Mouse (Mus musculus) limb, embryonic 13.5 days (tissue): ENCODE data around the gene Endod1. TPM values are rescaled to one million over a fixed set of nuclear protein-coding genes. Genes with fewer than 3 reads are reported as not detected.
A peak's percentile ranks its signal among the peaks of the same experiment; 100 is the strongest.

Source experiments
- ATAC-seq: fragments of 200-750 bp; cut with Nextera tagmentation; 2 replicates; pipeline ENCODE4 v1.8.0; 2017; ENCODE audit warnings: low read depth, moderate number of reproducible peaks, moderate TSS enrichment; ENCODE audit not compliant: low FRiP score
- H3K27ac ChIP-seq: fragments of 300-500 bp; sonication (generic); 2 replicates; pipeline ENCODE4 v1.5.1; 2015; ENCODE audit warnings: inconsistent platforms, mild to moderate bottlenecking, moderate library complexity
- H3K27me3 ChIP-seq: fragments of 300-500 bp; sonication (generic); 2 replicates; pipeline ENCODE4 v1.6.1; 2015; ENCODE audit warnings: mild to moderate bottlenecking, inconsistent platforms
- H3K36me3 ChIP-seq: fragments of 300-500 bp; sonication (generic); 2 replicates; pipeline ENCODE4 v1.6.1; 2015; ENCODE audit warnings: inconsistent platforms, mild to moderate bottlenecking, moderate library complexity
- H3K4me1 ChIP-seq: fragments of 300-500 bp; sonication (generic); 2 replicates; pipeline ENCODE4 v1.6.1; 2015; ENCODE audit warnings: inconsistent platforms
- H3K4me2 ChIP-seq: fragments of 300-500 bp; sonication (generic); replicated peaks from 2 replicates; pipeline ENCODE4 v1.6.1; 2015; ENCODE audit warnings: inconsistent platforms, mild to moderate bottlenecking, moderate library complexity
- H3K4me3 ChIP-seq: fragments of 300-500 bp; sonication (generic); 2 replicates; pipeline ENCODE4 v1.5.1; 2015; ENCODE audit warnings: moderate library complexity, mild to moderate bottlenecking, inconsistent platforms
- H3K9ac ChIP-seq: fragments of 300-500 bp; sonication (generic); 2 replicates; pipeline ENCODE4 v1.6.1; 2015; ENCODE audit warnings: mild to moderate bottlenecking, inconsistent platforms
- H3K9me3 ChIP-seq: fragments of 300-500 bp; sonication (generic); 2 replicates; pipeline ENCODE4 v1.6.1; 2016; ENCODE audit warnings: inconsistent platforms
- WGBS: fragments of 180-500 bp; shearing (Covaris S2); methylation state at CpG from one replicate; pipeline ENCODE4 v1.1.7; 2015; 5-methylcytosine and 5-hydroxymethylcytosine counted together
- polyA plus RNA-seq: library from polyadenylated mRNA; unstranded; fragments of >200 nt; fragmentation: Nextera tagmentation; extraction: Ambion mirVana; gene quantifications from 2 replicates; pipeline ENCODE4 v1.2.1, GENCODE M21; 2015

The Endod1 gene
- polyA plus RNA-seq, 1 experiment from 2014 or later = 11.6 TPM

GRCm38 (mm10) chr9:14378151-14378550 lies 3.2 kb downstream of the Endod1 start:
- no peak for ATAC-seq
- Histone ChIP-seq H3K4me1 (peaks cover 14% of the 10 kb centered on the region), H3K4me2 (no peak overlapping the region), H3K27me3 (peaks cover 14% of the 10 kb centered on the region; the same call in 1 of the 2 replicates), H3K9me3 (no peaks in the 10 kb centered on the region), H3K9ac (no peak overlapping the region), H3K36me3 (no peaks in the 10 kb centered on the region), H3K27ac (no peak overlapping the region), H3K4me3 (no peak overlapping the region)
- WGBS = 94% methylated on average over 2 of the region's 2 CpGs

GRCm38 (mm10) chr9:14376149-14376548 lies 5.2 kb downstream of the Endod1 start:
- H3K27me3 ChIP-seq = peaks cover 7% of the 10 kb centered on the region; the same call in 1 of the 2 replicates
- H3K9ac ChIP-seq = no peak overlapping the region
- no peak overlapping the region for H3K4me2 ChIP-seq
- H3K9me3 ChIP-seq = no peaks in the 10 kb centered on the region
- 85% methylated on average over 4 of the region's 4 CpGs for WGBS
- no peak overlapping the region for H3K4me3 ChIP-seq
- peaks cover 9% of the 10 kb centered on the region for H3K4me1 ChIP-seq
- no peaks in the 10 kb centered on the region for H3K36me3 ChIP-seq
- no peak overlapping the region for H3K27ac ChIP-seq
- ATAC-seq = no peak

GRCm38 (mm10) chr9:14372440-14372839 lies 8.9 kb downstream of the Endod1 start:
- no peaks in the 10 kb centered on the region for H3K9me3 ChIP-seq

GRCm38 (mm10) chr9:14369271-14369670 lies 12.0 kb downstream of the Endod1 start:
- no peak overlapping the region for H3K4me2 ChIP-seq
- no peaks in the 10 kb centered on the region for H3K36me3 ChIP-seq
- no peak overlapping the region for H3K27ac ChIP-seq
- H3K4me3 ChIP-seq = no peak overlapping the region
- H3K9ac ChIP-seq = no peak overlapping the region
- no peaks in the 10 kb centered on the region for H3K9me3 ChIP-seq
- no peak for ATAC-seq
- H3K4me1 ChIP-seq = 0 out of 2 replicates have a peak, but pooled peaks cover 4% of the 10 kb centered on the region
- H3K27me3 ChIP-seq = no peaks in the 10 kb centered on the region

More at GRCm38 (mm10) chr9:14372440-14372839, 8.9 kb downstream of the Endod1 start:
- Histone ChIP-seq H3K4me3 (no peak overlapping the region), H3K4me1 (no peaks in the 10 kb centered on the region), H3K4me2 (no peak overlapping the region), H3K9ac (no peak overlapping the region), H3K27me3 (no peaks in the 10 kb centered on the region), H3K27ac (no peak overlapping the region), H3K36me3 (no peaks in the 10 kb centered on the region)
- no peak for ATAC-seq

- Histone ChIP-seq H3K4me2 (no peak overlapping the region), H3K4me3 (no peak overlapping the region), H3K9ac (no peak overlapping the region), H3K27ac (no peak overlapping the region), H3K9me3 (no peaks in the 10 kb centered on the region), H3K36me3 (no peaks in the 10 kb centered on the region), H3K27me3 (no peaks in the 10 kb centered on the region), H3K4me1 (0 out of 2 replicates have a peak, but pooled peaks cover 4% of the 10 kb centered on the region)
- ATAC-seq = no peak
- WGBS = 92% methylated on average over 4 of the region's 4 CpGs
Measured at GRCm38 (mm10) chr9:14367850-14368249, 13.5 kb downstream of the Endod1 start.

- Histone ChIP-seq H3K27ac (no peak overlapping the region), H3K9ac (no peak overlapping the region), H3K36me3 (no peaks in the 10 kb centered on the region), H3K4me1 (0 out of 2 replicates have a peak, but pooled peaks cover 4% of the 10 kb centered on the region), H3K4me3 (no peak overlapping the region), H3K4me2 (no peak overlapping the region), H3K9me3 (no peaks in the 10 kb centered on the region), H3K27me3 (no peaks in the 10 kb centered on the region)
- no peak for ATAC-seq
- WGBS = 50% methylated on average over 4 of the region's 4 CpGs
Measured at GRCm38 (mm10) chr9:14365481-14366125, 15.7 kb downstream of the Endod1 start.

GRCm38 (mm10) chr9:14364719-14365118 lies 16.6 kb downstream of the Endod1 start:
- Histone ChIP-seq H3K27me3 (no peaks in the 10 kb centered on the region), H3K4me1 (0 out of 2 replicates have a peak, but pooled peaks cover 4% of the 10 kb centered on the region), H3K36me3 (no peaks in the 10 kb centered on the region), H3K4me2 (no peak overlapping the region), H3K27ac (no peak overlapping the region), H3K9me3 (no peaks in the 10 kb centered on the region), H3K9ac (no peak overlapping the region), H3K4me3 (no peak overlapping the region)
- ATAC-seq = no peak
- WGBS = 97% methylated on average over 9 of the region's 9 CpGs

- no peaks in the 10 kb centered on the region for H3K9me3 ChIP-seq
- H3K36me3 ChIP-seq = no peaks in the 10 kb centered on the region
- H3K4me1 ChIP-seq = 0 out of 2 replicates have a peak, but pooled peaks cover 4% of the 10 kb centered on the region
- peak; percentile 40; the same call in 1 of the 2 replicates for ATAC-seq
- no peaks in the 10 kb centered on the region for H3K27me3 ChIP-seq
- 86% methylated on average over 6 of the region's 6 CpGs for WGBS
- H3K4me2 ChIP-seq = no peak overlapping the region
- H3K4me3 ChIP-seq = no peak overlapping the region
- no peak overlapping the region for H3K9ac ChIP-seq
- H3K27ac ChIP-seq = no peak overlapping the region
Measured at GRCm38 (mm10) chr9:14363540-14363939, 17.8 kb downstream of the Endod1 start.

GRCm38 (mm10) chr9:14362068-14362768 lies 19.1 kb downstream of the Endod1 start:
- Histone ChIP-seq H3K9ac (no peak overlapping the region), H3K36me3 (peaks cover 3% of the 10 kb centered on the region; the same call in 1 of the 2 replicates), H3K4me3 (no peak overlapping the region), H3K27me3 (no peaks in the 10 kb centered on the region), H3K4me2 (no peak overlapping the region), H3K27ac (no peak overlapping the region), H3K4me1 (0 out of 2 replicates have a peak, but pooled peaks cover 4% of the 10 kb centered on the region), H3K9me3 (no peaks in the 10 kb centered on the region)
- WGBS = 87% methylated on average over 8 of the region's 8 CpGs
- no peak for ATAC-seq

GRCm38 (mm10) chr9:14357033-14357432 lies 24.3 kb downstream of the Endod1 start:
- H3K9me3 ChIP-seq = no peaks in the 10 kb centered on the region
- H3K4me2 ChIP-seq = no peak overlapping the region
- H3K36me3 ChIP-seq = peaks cover 3% of the 10 kb centered on the region; the same call in 1 of the 2 replicates
- H3K9ac ChIP-seq = no peak overlapping the region
- no peak for ATAC-seq
- no peak overlapping the region for H3K4me3 ChIP-seq
- H3K27ac ChIP-seq = no peak overlapping the region
- 70% methylated on average over 4 of the region's 4 CpGs for WGBS
- no peaks in the 10 kb centered on the region for H3K27me3 ChIP-seq
- H3K4me1 ChIP-seq = no peaks in the 10 kb centered on the region

- Histone ChIP-seq H3K9ac (no peak overlapping the region), H3K4me3 (no peak overlapping the region), H3K4me1 (no peaks in the 10 kb centered on the region), H3K27me3 (no peaks in the 10 kb centered on the region), H3K4me2 (no peak overlapping the region), H3K9me3 (no peaks in the 10 kb centered on the region), H3K27ac (no peak overlapping the region), H3K36me3 (peaks cover 3% of the 10 kb centered on the region; the same call in 1 of the 2 replicates)
- 74% methylated on average over 6 of the region's 6 CpGs for WGBS
- no peak for ATAC-seq
Measured at GRCm38 (mm10) chr9:14354852-14355251, 26.5 kb downstream of the Endod1 start.

- no peak overlapping the region for H3K4me2 ChIP-seq
- no peak overlapping the region for H3K27ac ChIP-seq
- H3K27me3 ChIP-seq = no peaks in the 10 kb centered on the region
- no peak for ATAC-seq
- no peaks in the 10 kb centered on the region for H3K4me1 ChIP-seq
- peaks cover 2% of the 10 kb centered on the region; the same call in 1 of the 2 replicates for H3K36me3 ChIP-seq
- no peaks in the 10 kb centered on the region for H3K9me3 ChIP-seq
- 67% methylated on average over 1 of the region's 1 CpGs for WGBS
- H3K4me3 ChIP-seq = no peak overlapping the region
- no peak overlapping the region for H3K9ac ChIP-seq
Measured at GRCm38 (mm10) chr9:14352337-14352736, 29.0 kb downstream of the Endod1 start.
